Mouse (Mus musculus): ENCODE data around the gene Anp32e.
"Not testable (repeated sequence)": the region's sequence is repeated elsewhere in the genome, so short reads cannot be mapped to it uniquely, and the experiment has no call there.

Gene Anp32e

GRCm38 (mm10) chr3:95944742-95945141 lies 15.7 kb downstream of the Anp32e start:
- DNase-seq = no peak

- DNase-seq = peak; percentile 90
Observed at GRCm38 (mm10) chr3:95945731-95946240, 16.7 kb downstream of the Anp32e start.

GRCm38 (mm10) chr3:95948325-95948724 lies 19.3 kb downstream of the Anp32e start:
- no peak for DNase-seq

GRCm38 (mm10) chr3:95950763-95951551 lies 21.9 kb downstream of the Anp32e start:
- peak; percentile 99 for DNase-seq

- DNase-seq = not testable (repeated sequence)
Observed at GRCm38 (mm10) chr3:95951566-95951965, 22.5 kb downstream of the Anp32e start.

- no peak for DNase-seq
Observed at GRCm38 (mm10) chr3:95953023-95953422, 24.0 kb downstream of the Anp32e start.

GRCm38 (mm10) chr3:95953522-95953921 lies 24.5 kb downstream of the Anp32e start:
- DNase-seq = no peak

- DNase-seq = not testable (repeated sequence)
Observed at GRCm38 (mm10) chr3:95954648-95955173, 25.7 kb downstream of the Anp32e start.

GRCm38 (mm10) chr3:95955318-95955717 lies 26.3 kb downstream of the Anp32e start:
- DNase-seq = no peak

GRCm38 (mm10) chr3:95957359-95958148 lies 28.5 kb downstream of the Anp32e start:
- peak; percentile 95 for DNase-seq

- DNase-seq = no peak
Observed at GRCm38 (mm10) chr3:95959082-95959481, 30.0 kb downstream of the Anp32e start.

GRCm38 (mm10) chr3:95959807-95960206 lies 30.8 kb downstream of the Anp32e start:
- no peak for DNase-seq

- DNase-seq = not testable (repeated sequence)
Observed at GRCm38 (mm10) chr3:95962182-95962581, 33.1 kb downstream of the Anp32e start.

- no peak for DNase-seq
Observed at GRCm38 (mm10) chr3:95963230-95963629, 34.2 kb downstream of the Anp32e start.

GRCm38 (mm10) chr3:95963681-95964080 lies 34.6 kb downstream of the Anp32e start:
- no peak for DNase-seq

- DNase-seq = peak; percentile 95
Observed at GRCm38 (mm10) chr3:95965518-95966451, 36.7 kb downstream of the Anp32e start.

GRCm38 (mm10) chr3:95969277-95969676 lies 40.2 kb downstream of the Anp32e start:
- DNase-seq = no peak

- DNase-seq = not testable (repeated sequence)
Observed at GRCm38 (mm10) chr3:95970661-95971060, 41.6 kb downstream of the Anp32e start.

GRCm38 (mm10) chr3:95972251-95972872 lies 43.3 kb downstream of the Anp32e start:
- DNase-seq = peak; percentile 92

- peak; percentile 93 for DNase-seq
Observed at GRCm38 (mm10) chr3:95972873-95973634, 44.0 kb downstream of the Anp32e start.

- DNase-seq = peak; percentile 95
Observed at GRCm38 (mm10) chr3:95977079-95977478, 48.0 kb downstream of the Anp32e start.
